Mouse (Mus musculus) gastrocnemius, postnatal 25 days (tissue): ENCODE results near the gene Calu. TPM values are rescaled to one million over a fixed set of nuclear protein-coding genes. Genes with fewer than 3 reads are reported as not detected.
A peak's percentile ranks its signal among the peaks of the same experiment; 100 is the strongest.
"Not testable (repeated sequence)": the region's sequence is repeated elsewhere in the genome, so short reads cannot be mapped to it uniquely, and the experiment has no call there.

Source experiments
- DNase-seq: peaks from one replicate; pipeline ENCODE4 v3.0.0; 2022
- total RNA-seq, 2 experiments: library from RNA; stranded (reverse); gene quantifications; 1 replicate in 1 of 2; 2 replicates in 1 of 2; pipeline ENCODE4 v1.2.3; 2021

The Calu gene
- total RNA-seq, 2 experiments from 2014 or later = 99.7 to 108 TPM

DNA sequence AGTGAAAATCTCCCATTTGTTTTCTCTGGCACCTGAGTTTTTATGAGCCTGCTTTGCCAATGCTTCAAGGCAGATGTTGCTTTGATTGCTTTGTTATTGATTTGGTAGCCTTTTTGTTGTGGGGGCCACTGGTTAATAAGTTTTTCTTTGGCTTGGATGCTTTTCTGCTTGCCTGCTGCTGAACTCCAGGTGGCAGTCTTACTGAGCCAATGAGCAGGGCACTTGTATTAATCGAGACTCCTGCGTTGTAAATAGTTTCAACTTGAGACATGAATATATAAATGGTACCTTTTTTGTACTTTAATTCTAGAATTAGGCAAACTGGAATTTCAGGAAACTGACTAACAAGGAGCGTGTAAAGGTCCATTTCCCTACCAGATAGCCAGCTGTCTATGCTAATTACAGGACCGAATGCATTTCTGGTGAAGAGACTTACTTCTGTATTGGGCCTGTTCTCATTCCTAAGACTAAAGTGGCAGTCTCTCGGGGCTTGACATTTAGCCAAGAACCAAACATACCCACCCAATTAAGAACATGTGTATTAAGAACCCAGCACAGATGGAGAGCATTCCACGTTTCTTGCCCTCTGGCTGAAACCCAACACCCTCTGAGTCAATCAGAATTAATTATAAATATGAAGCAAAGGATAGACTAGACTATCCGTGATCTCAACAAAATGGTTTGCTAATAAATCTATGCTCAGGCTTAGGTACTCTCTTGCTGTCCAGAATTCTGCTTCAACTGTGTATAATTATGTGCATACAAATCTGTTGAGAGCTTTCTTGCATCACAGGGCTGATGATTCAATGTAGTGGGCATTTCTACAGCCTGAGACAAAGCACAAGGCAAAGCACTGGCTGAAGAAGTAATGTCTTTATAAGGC, 14.6 kb downstream of the Calu start:
- DNase-seq = no peak

DNA sequence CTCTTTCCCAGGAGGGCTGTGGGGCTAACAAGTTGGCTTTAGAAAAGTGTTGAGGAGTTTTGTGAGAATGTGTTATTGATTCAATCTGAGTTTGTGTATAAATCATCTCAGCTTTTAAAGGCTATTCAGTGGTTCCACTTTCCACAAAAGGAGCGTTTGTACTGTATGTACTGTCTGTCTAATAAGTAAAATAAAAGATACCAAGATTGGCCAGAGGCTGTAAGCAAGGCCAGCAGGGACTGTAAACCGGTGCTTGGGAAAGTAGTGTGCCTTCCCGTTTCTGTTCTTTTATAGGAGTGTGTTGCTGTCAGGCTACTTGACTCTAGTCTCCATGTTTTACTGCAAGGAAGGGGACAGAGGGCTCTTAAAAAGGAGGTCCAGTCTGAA, 15.3 kb downstream of the Calu start:
- DNase-seq = no peak

DNA sequence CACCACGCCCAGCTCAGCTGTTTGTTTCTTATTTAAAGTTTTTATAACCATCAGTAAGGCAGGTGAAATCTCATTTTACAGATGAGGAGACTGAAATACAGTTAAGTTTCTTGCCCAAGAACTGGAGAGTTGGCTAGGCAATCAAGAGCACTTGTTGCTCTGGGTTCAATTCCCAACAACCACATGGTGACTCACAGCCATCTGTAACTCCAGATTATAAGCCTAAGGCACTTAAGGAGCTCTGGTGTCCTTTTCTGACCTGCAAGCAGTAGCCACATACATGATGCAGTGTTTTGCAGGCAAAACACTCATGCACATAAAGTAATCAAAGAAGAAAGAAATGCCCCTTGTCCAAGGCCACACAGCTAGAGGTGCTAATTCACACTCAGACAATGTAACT, 17.4 kb downstream of the Calu start:
- no peak for DNase-seq

DNA sequence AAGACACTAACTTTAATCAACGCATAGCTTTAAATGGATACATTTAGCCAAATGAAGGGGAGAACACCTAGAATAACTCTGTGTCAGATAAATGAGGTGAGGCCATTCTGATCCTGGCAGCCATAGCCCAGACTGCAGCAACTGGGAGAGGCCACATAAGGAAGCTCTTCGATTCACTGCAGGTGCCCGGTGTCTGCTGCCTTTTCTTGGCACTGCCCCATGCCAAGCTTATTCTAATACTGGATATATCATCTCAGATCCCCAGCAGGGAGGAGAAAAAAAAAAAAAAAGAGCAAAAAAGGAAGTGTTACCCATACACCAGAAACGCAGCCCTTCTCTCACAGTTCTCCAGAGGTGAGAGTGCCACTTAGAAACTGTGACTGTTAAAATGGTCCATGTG, 29.5 kb downstream of the Calu start:
- DNase-seq = no peak

DNA sequence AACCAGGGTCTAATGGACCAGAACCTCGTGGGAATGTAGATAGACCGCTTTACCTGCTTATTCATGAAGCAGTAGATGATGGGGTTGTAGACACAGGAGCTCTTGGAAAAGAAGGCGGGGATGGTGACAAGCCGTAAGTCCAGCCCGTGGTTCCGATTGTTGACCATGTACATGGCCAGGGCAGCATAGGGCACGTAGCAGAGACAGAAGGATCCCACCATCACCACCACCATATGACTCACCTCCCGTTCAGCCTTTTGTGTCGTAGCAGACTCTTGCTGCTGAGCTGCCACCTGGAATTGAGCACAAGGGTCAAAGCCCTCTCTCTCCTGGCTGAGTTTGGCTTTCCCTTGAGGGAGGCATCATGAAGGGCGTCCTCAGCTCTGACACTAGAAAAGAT, 30.8 kb downstream of the Calu start:
- no peak for DNase-seq

DNA sequence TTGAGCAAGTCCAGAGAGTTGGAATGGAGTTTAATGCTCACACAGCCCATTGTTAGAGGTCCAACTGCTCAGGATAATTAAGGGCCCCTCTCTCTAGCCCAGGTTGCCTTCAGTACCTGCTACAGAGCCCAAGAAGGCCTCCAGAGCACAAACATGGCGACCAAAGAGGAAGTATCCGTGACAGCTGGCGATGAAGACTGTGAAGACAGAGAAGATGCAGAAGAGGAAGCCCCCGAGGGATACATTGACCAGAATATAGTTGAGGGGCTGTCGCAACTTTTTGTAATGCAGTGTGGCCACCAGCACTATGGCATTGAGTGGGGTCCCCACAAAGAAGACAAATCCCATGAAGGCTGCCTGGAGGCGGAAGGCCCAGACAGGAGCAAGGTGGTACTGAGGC, 32.1 kb downstream of the Calu start:
- DNase-seq = no peak

DNA sequence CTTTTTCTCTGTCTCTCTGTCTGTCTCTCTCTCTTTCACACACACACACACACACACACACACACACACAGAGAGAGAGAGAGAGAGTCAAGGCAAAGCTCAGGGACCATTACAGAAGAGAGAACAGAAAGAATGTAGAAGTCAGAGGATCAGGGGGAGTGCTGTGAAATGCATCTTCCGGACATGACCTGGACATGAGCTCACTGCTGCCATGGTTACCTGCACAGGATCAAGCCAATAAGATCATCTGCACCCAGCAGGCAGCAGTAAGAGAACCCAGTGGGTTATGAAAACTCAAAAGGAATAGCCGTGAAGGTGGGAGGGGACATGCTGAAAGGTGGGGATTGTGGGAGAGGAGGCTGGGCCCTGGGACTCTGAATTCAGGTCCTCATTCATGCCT, 34.6 kb downstream of the Calu start:
- DNase-seq = no peak

DNA sequence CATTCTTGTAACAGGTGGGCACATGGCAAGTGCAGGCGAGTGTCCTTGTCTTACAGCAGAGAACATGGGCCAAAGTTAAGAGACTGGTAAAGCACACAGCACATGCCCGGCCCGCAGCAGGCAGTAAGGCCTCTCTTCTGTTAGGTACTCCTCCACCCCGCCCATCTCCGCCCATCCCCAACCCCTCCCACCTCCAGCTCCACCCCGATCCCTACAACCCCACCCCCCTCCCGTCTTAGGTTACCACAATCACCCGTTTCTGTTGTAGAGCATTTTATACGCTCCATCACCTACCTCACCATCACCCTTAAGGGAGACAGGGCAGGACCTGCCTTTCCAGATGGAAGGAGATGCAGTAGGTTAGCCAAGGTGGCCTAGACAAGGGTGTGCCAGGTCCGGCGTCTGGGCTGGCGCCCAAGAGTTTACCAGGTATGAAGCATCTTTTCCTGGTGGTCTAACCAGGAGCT, 40.2 kb downstream of the Calu start, which contains the start of gene Opn1sw:
TSS of gene Opn1sw (minus strand) at position 417 of the 467 bp plus-strand sequence.
- DNase-seq = peak; percentile 21

DNA sequence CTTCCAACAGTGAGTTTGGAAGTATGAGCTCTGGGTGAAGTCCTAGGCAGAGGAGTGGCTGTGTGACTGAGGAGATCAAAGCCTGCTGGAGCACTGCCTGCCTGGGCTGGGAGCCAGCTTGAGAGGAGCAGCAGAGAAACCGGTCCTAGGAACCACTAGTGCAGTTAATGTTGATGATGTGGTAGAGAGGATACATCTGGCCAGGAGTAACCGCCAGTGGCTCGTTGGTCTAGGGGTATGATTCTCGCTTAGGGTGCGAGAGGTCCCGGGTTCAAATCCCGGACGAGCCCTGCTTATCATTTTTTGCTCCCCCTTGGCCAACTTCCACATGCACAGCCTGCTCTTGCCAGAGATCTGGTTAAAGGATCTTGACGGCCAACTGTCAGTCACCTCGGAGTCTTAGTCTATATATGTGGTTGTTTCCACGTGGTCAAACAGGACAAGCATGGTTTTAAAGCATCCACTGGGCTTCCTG, 40.8 kb downstream of the Calu start:
- peak; percentile 93 for DNase-seq

DNA sequence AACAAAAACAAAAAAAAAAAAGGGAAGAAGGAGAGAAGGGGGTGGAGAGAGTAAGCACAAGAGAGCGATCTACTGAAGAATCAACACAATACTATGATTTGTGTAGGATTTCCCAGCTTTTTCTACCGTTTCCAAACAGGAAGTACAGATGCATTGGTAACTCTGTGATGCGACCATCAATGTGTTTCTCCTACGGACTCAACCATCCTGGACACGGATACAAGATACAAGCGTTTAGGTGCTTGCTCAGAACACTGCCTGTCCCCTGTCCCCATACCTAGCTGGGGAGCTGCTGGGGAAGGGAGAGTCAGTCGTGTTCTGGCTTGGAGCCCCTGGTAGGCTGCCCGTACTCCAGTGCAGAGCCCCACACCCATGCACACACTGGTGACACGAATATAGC, 41.6 kb downstream of the Calu start:
- DNase-seq = no peak

DNA sequence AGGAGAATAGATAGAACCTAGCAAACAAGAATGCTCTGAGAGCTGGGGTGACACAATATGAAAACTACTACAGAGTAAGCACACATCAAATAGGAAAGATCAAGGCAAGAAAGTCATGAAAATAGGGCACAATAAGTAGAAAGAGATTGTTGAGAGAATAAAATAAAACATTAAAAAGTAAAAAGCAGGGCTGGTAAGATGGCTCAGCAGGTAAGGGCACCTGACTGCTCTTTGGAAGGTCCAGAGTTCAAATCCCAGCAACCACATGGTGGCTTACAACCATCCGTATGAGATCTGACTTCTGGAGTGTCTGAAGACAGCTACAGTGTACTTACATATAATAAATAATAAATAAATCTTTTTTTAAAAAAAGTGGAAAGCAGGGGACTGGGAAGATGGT, 42.6 kb downstream of the Calu start:
- not testable (repeated sequence) for DNase-seq

DNA sequence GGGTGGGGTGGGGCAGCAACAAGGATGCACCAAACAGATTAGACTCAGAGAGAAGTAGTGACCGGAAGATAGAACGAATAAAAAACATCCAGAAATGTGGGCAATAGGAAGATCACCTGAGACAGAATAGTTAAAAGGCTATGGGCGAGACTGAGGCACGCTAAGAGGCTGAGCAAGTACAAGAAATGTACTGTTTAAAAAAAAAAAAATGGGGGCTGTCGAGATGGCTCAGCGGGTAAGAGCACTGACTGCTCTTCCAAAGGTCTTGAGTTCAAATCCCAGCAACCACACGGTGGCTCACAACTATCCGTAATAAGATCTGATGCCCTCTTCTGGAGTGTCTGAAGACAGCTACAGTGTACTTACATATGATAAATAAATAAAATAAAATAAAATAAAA, 43.4 kb downstream of the Calu start:
- not testable (repeated sequence) for DNase-seq

DNA sequence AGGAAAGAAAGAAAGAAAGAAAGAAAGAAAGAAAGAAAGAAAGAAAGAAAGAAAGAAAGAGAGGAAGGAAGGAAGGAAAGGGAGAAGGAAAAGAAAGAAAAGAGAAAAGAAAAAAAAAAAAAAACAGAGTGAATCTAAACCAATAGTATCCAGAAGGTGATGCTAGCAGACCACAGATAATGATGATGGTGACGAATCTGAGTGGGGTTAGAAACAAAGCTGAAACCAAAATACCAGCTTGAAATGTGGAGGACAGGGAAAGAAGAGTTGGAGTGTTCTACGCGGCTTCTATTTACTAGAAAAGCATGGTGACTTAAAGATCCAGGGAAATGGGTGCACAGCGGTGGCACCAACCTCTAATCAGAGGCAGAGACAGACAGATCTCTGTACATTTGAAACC, 43.9 kb downstream of the Calu start:
- DNase-seq = no peak

DNA sequence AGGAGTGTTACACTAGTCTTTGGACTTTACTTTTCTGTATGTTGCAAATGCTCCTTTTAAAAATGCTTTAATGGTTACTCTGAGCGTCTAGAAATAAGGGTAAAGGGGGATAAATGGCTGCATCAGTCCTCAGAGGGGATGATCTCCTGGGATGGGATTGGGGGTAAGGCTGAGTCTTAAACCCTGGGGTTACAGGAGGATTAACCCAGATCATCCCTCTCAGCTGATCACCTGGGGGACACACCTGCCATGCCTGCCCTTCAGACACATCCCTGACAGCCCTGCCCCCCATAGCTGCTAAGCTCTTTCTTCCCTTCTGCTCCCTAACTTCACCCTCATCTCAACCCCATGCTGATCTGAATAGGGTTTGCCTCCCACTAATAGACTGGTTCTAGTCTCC, 46.4 kb downstream of the Calu start:
- no peak for DNase-seq

DNA sequence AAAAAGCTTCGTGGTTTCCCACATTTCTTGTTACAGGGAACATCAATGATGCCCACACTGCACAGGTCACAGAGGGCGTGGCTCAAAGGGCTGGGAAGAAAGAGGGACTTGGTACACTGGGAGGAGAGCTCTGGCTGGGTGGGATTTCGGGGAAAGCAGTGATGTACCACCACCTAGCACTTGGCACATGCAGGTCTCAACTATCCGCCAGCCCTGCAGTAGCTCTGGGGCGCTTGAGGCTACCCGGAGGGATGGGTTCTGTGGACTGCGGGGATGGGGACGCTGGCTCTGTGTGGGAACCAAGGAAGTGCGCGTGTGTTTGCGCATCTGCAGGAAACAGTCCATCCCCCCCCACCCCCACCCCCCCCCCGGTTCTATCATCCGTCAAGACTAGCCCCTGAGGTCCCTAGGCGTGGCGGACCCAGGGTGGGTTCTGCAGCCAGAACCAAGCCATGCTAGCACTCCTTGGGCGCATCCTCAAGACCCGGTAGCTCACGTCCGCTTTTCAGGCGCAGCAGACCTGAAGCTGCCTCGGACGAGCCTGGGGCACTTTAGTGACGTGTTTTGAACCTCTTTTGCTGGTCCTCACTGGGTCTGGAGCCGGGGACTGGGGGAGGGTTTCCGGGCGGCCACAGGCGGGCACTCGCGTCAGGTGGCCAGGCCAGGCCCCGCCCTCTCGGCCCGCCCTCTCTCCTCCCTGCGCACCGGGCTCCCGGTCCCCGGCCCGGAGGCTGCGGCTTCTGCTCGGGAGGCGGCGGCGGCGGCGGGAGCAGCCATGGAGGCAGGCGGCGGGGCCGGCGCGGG, 48.2 kb downstream of the Calu start, which contains the start of gene Ccdc136:
TSS of gene Ccdc136 (plus strand) at position 400 of the 804 bp plus-strand sequence.
- peak; percentile 73 for DNase-seq

DNA sequence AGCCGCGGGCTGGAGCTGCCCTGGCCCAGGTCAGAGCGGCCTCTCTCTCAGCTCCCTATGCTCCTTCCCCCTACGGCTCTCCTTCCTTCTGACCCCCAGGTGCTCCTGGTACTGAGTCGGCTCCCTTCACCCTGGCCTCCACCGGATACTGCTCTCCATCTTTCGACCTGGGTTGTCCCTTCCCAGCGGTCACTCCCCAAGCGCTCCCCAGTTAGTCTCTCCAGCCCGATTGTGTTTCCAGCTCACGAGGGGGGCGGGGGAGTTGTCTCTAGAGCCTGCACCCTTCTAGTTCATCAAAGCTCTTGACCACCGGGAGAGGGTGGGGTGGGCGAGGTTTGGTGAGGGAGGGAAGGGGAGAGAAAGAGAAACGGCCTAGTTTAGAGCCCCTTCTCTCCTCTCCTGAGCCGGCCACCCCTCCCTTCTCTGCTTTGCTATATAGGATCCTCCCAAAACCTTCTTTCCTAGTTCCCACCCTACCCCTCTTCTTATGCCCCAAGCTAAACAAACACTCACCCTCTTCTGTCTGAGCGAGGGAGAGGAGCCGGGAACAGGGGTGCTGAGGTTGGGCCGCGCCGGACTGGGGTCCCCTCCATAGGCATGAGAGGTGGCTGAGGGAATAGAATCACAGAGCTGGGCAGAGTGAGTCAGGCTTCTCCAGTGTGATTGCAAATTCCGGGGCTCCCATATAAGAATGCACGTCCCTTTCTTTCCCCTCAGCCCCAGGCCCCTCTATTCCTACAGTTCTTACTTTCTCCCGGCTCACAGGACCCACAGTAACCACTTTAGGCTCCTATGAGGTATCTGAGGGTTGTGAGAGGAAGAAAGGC, 49.1 kb downstream of the Calu start:
- DNase-seq = no peak

DNA sequence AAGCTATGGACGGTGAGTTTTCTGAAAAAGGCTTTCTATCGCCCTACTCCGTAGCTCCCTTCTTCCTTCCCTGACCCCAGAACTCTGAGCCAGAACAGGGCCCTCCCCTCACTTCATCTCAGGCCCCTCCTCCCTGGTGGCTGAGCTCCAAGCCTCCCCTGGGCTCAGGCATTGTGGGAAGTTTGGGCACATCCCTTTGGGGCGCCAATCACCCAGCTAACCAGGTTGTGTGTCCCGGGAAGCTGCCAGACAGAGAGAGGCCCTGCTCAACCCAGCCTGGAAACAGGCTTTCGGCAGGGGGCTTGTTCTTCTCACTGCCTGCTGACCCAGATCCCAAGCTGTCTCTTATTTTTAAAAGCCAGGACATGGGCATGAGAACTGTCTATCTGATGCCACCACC, 49.7 kb downstream of the Calu start:
- no peak for DNase-seq

DNA sequence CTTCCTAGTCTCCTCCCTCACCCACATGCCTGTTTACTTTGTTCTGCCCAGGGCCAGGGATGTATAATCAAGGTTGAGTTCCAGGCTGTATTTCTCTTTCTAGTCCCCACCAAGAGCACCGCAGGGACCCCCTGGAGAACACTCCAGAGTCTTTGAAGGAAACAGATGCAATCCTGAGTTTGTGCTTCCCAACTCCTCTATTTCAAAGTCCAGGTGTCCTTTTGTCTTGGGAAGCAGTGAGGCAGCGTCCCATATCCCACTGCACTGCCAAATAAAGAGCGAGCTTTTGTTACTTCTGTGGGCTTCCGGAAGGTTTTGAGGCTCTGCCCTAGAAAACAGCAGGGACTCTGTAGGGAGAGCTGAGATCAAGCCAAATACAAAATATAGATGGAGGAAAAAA, 52.0 kb downstream of the Calu start:
- no peak for DNase-seq

DNA sequence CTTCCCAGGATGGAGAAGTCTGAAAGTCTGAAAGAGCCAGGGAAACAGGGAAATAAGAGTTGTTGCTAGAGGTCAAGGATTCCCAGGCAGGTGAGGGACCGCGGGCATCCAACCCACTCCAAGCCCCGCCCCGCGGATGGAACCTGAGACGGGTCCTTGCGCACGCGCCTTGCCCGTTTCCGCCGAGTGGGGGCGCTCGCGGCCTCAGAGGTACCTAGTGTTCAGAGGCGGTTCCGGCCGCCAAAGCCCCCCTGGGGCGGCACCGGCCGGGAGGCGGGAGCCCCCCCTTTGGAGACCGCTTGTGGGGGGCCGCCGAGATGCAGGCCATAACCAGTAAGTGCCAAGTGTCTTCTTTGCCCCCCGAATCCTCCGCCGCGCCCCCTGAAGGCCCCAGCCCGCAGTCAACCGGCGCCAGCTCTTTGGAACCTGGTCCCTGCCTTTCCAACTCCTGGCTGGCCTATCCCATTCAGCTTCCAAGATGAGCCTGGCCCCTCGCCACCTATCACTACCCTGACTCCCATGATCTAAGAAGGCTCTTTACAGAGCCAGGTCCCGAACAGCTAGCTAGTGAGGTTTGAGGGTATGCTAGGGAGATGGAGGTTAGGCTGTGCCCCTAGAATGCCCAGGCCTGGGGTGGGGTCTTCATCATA, 54.9 kb downstream of the Calu start:
- no peak for DNase-seq

DNA sequence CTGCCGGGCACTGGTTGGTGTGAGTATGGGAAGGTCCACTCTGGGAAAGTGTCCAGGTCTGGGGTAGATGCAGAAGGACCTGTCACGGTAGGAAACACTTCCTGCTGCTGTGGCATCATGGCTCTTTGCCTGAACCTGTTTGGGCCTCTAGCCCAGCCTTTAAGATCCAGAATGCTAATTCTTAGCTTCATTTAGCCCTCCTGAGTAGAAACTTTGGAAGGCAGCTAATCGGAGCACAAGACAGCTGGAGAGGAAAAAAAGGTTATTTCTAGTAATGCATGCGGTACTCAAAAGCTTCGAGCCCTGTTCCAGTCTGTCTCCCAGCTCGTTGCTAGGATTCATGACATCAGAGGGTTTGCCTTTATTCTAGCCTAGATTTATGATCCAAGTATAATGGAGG, 58.5 kb downstream of the Calu start:
- no peak for DNase-seq

DNA sequence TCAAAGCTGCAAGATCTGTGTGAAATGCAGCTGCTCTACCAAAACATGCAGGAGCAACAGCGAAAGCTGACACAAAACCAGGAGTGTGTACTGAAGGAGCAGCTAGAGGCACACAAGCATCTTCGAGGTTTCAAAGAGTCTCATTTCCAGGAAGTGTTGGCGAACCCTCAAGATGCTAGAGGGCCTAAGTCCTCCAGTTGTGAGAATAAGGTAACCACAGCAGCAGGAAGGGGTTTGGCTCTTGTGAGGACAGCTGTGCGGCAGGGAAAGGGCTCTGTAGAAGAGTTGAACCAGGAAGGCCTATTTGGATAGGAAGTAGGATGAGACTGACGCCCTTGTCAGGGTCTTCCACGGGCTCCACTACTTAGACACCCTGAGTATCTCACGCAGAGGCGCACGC, 67.6 kb downstream of the Calu start:
- DNase-seq = no peak

DNA sequence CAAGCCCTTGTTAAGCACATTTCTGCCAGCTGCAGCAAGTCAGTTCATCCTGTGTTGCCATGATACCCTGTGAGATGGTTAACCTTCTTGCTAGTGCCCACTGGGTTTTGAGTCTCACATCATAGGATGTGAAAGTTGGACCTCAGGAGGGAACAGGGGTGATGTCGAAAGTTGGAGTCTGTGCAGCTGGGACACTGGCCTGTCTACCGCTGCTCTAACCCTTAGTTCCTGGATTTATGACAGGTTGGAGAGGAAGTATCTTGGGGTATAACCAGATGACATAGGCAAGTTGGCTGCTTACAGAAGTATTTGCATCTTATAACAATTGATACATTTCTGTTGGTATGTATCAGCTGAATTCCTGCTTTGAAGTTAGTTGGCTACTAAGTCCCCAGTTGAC, 72.7 kb downstream of the Calu start:
- no peak for DNase-seq
